Mouse (Mus musculus) hindbrain, postnatal 0 days (tissue): Measurements from ENCODE around the gene Birc5. TPM values are rescaled to one million over a fixed set of nuclear protein-coding genes. Genes with fewer than 3 reads are reported as not detected.

ENCODE experiments used
- ATAC-seq: fragments of 200-750 bp; cut with Nextera tagmentation; 2 replicates; pipeline ENCODE4 v1.8.0; 2017; ENCODE audit warnings: mild to moderate bottlenecking, moderate TSS enrichment, moderate library complexity
- DNase-seq: peaks from one replicate; pipeline ENCODE4 v3.0.0-alpha.2; 2015; ENCODE audit warnings: low spot score
- H3K27ac ChIP-seq: fragments of 300-500 bp; sonication (generic); 2 replicates; pipeline ENCODE4 v1.5.1; 2014; ENCODE audit warnings: mild to moderate bottlenecking
- H3K27me3 ChIP-seq: fragments of 300-500 bp; sonication (generic); 2 replicates; pipeline ENCODE4 v1.6.1; 2014; ENCODE audit warnings: low read length, mixed read lengths; ENCODE audit not compliant: insufficient read depth
- H3K36me3 ChIP-seq: fragments of 300-500 bp; sonication (generic); 2 replicates; pipeline ENCODE4 v1.6.1; 2014; ENCODE audit warnings: low read length, mixed read lengths; ENCODE audit not compliant: insufficient read depth
- H3K4me1 ChIP-seq: fragments of 300-500 bp; sonication (generic); 2 replicates; pipeline ENCODE4 v1.6.1; 2014; ENCODE audit warnings: antibody characterized with exemption, low read length, mixed read lengths; ENCODE audit not compliant: insufficient read depth
- H3K4me2 ChIP-seq: fragments of 300-500 bp; sonication (generic); 2 replicates; pipeline ENCODE4 v1.6.1; 2014; ENCODE audit warnings: low read depth, mild to moderate bottlenecking, low read length, moderate library complexity, mixed read lengths
- H3K4me3 ChIP-seq: fragments of 300-500 bp; sonication (generic); 2 replicates; pipeline ENCODE4 v1.5.1; 2014; ENCODE audit warnings: low read length
- H3K9ac ChIP-seq: fragments of 300-500 bp; sonication (generic); replicated peaks from 2 replicates; pipeline ENCODE4 v1.6.1; 2014; ENCODE audit warnings: mild to moderate bottlenecking, low read length, moderate library complexity, mixed read lengths
- H3K9me3 ChIP-seq: fragments of 300-500 bp; sonication (generic); 2 replicates; pipeline ENCODE4 v1.6.1; 2016; ENCODE audit warnings: low read length, mixed read lengths
- CTCF ChIP-seq: IDR thresholded peaks from 2 replicates; pipeline ENCODE4 v1.5.1; 2016; ENCODE audit warnings: antibody characterized with exemption, control low read depth, low read depth
- WGBS: fragments of 180-500 bp; shearing (Covaris S2); extraction: QIAGEN DNeasy Blood & Tissue Kit; methylation state at CpG from one replicate; pipeline ENCODE4 v1.1.7; 2014; 5-methylcytosine and 5-hydroxymethylcytosine counted together
- polyA plus RNA-seq: library from polyadenylated mRNA; unstranded; fragments of >200 nt; fragmentation: Nextera tagmentation; extraction: Ambion mirVana; gene quantifications from 2 replicates; pipeline ENCODE4 v1.2.1, GENCODE M21; 2015
- total RNA-seq: library from RNA; depleted of rRNA; stranded (reverse); fragments of >200 nt; gene quantifications from 2 replicates; pipeline ENCODE4 v1.2.3, GENCODE M21; 2014

The Birc5 gene
- total and polyA plus RNA-seq, 2 experiments from 2014 or later: 14.6 to 45.3 TPM

DNA sequence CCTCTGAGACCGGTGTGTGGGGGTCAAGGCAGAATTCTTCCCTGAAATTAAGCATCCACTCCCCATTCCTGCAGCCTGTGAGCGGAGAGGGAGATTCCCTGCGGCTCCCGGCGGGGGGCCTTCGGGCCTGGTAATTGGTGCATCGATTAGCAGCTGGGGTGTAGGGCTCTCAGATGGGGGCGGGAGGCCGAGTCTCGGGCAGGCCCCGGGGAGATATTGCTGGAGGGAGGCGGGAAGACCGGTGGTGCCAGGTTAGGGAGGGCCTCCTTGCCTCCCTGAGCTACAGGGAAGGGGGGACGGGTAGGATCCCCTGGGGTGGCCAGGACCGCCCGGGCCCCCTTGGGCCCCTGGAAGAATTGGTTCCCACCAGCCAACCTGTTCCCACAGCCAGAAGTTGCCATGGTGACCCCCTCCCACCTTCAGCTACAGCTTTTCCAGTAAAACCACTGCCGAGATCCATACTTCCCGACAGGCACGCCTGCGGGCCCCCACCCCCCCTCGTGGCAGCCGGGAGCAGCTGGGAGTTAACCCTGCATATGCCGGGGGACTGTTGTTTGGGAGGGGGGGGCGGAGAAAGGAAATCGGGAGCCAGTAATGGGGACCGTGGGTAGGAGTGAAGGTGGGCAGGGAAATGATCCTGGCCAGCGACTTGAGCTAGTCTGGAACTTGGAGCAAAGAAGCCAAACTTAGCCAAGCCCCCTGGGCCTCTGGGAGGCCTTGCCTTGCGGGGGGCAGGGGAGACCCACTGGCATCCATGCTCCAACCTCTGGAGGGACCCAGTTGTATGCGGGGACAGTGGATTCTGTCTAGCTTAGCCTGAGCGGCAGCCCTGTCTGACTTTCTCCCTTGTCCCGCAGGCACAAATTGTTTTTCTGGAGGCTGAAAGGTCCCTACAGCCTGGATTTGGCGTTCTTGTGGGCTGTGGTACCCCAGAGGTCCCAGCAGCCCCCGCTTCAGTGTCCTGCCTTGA is 40.1 kb downstream of the Birc5 start:
- WGBS: 6% methylated on average over 33 of the region's 33 CpGs
- no peaks in the 10 kb centered on the region for H3K36me3 ChIP-seq
- H3K9me3 ChIP-seq: no peaks in the 10 kb centered on the region
- H3K9ac ChIP-seq: peak overlapping the region; percentile 24; the same call in 1 of the 2 replicates
- peak; percentile 48; the same call in 1 of the 2 replicates for ATAC-seq
- H3K27me3 ChIP-seq: peaks cover 4% of the 10 kb centered on the region; the same call in 1 of the 2 replicates
- peak overlapping the region; percentile 11; the same call in 1 of the 2 replicates for H3K4me3 ChIP-seq
- peak overlapping the region; percentile 43 for H3K4me2 ChIP-seq
- H3K4me1 ChIP-seq: peaks cover 23% of the 10 kb centered on the region
- DNase-seq: peak; percentile 53
- no peak overlapping the region for H3K27ac ChIP-seq
- no peak for TF ChIP-seq CTCF

- peaks cover 23% of the 10 kb centered on the region for H3K4me1 ChIP-seq
- peaks cover 4% of the 10 kb centered on the region; the same call in 1 of the 2 replicates for H3K27me3 ChIP-seq
- WGBS: 7% methylated on average over 11 of the region's 11 CpGs
- no peak for TF ChIP-seq CTCF
- H3K9me3 ChIP-seq: no peaks in the 10 kb centered on the region
- no peak overlapping the region for H3K4me3 ChIP-seq
- no peak for ATAC-seq
- H3K36me3 ChIP-seq: no peaks in the 10 kb centered on the region
- DNase-seq: peak; percentile 50
- no peak overlapping the region for H3K27ac ChIP-seq
- no peak overlapping the region; the same call in 1 of the 2 replicates for H3K4me2 ChIP-seq
- H3K9ac ChIP-seq: 0 out of 2 replicates have a peak overlapping the region, but pooled peaks have one; percentile 10
Measured at GRCm38 (mm10) chr11:117889887-117890340, 40.9 kb downstream of the Birc5 start.

DNA sequence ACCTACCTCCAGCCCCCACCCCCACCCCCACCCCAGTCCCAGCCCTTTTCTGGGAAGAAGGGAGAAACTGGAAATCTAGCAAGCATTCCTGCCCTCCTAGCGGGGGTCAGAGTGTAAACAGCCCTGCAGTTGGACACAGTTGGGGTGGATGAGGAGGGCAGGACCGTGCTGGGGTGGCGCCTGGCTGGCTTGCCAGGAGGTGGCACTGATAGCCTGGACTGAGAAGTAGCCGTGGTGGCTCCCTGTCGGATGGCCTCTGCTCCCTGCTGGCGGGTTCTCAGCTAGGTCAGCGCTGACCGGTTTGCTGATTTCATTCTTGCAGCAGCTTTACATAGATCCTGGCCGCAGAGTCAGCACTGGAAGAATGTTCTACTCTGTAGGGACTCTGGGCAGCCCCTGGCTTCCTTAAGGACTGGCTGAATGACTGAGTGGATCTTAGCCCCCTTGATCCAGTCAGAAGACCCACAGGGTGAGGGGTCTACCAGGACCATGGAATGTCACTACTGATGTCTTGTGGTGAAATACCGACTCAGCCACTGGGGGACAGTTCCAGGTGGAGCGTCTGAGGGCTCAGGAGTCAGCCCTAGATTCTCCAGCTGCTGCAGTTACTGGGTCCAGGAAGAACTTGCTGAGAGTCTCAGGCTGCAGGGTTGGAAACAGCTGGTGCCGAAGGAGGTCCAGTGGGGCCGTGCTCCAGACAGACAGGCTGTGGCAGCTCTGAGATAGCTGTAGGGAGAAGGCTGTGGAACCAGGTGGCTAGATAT is 41.6 kb downstream of the Birc5 start:
- Histone ChIP-seq H3K4me1 (peaks cover 23% of the 10 kb centered on the region), H3K4me2 (no peak overlapping the region), H3K27me3 (peaks cover 4% of the 10 kb centered on the region; the same call in 1 of the 2 replicates), H3K4me3 (no peak overlapping the region), H3K9me3 (no peaks in the 10 kb centered on the region), H3K27ac (no peak overlapping the region), H3K36me3 (no peaks in the 10 kb centered on the region), H3K9ac (no peak overlapping the region)
- WGBS: 27% methylated on average over 13 of the region's 13 CpGs
- DNase-seq: peak; percentile 38
- TF ChIP-seq CTCF: peak; percentile 57
- peak; percentile 59; the same call in 1 of the 2 replicates for ATAC-seq

DNA sequence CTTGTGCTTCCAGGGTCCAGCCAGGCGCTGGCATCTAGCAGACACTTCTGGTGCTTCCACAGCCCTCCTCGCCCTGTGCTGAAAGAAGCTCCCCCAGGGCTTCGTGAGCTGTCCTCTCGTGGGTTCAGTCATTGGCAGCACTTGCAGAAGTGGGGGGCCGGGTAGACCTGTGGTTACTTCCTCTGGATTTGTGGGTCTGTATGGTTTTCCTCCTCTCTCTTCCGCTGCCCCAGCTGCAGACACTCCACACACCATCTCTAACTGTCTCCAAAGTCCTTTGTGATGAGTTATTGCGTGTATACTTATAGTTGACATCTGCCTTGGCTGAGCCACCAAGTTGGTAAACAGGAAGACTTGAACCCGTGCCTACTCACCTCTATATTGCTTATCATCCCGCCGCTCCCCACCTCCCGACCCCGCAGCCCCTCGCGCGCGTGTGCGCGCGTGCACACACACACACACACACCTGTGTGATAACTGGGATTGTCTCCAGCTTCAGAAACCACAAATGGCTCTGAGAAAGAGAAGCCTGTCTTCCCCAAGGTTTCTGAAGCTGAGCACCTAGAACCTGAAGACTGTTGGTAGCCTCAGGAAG is 42.6 kb downstream of the Birc5 start:
- WGBS: 92% methylated on average over 19 of the region's 19 CpGs
- H3K36me3 ChIP-seq: no peaks in the 10 kb centered on the region
- H3K9me3 ChIP-seq: no peaks in the 10 kb centered on the region
- H3K4me2 ChIP-seq: no peak overlapping the region
- H3K9ac ChIP-seq: no peak overlapping the region
- peaks cover 4% of the 10 kb centered on the region; the same call in 1 of the 2 replicates for H3K27me3 ChIP-seq
- no peak for DNase-seq
- no peak overlapping the region for H3K27ac ChIP-seq
- no peak for TF ChIP-seq CTCF
- H3K4me1 ChIP-seq: peaks cover 23% of the 10 kb centered on the region
- H3K4me3 ChIP-seq: no peak overlapping the region
- ATAC-seq: no peak

DNA sequence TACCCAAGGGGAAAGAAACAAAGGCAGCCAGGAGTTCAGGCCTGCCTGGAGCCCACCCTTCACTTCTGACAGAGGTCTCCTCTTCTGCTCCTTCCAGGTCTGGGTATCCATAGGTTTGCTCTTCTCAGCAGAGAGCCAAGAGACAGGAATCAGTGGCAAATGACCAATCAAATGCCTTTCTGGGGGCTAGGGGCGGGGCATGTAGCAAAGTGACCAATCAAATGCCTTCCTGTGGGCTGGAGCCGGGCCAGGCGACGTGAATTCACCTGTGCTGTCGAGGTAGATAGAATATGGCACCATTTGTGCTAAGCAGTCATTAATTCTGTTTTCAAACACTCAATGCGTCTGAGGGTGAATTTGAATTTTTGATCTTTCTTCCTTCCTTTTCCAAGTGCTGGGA is 43.1 kb downstream of the Birc5 start:
- Histone ChIP-seq H3K36me3 (no peaks in the 10 kb centered on the region), H3K9ac (no peak overlapping the region), H3K4me1 (peaks cover 23% of the 10 kb centered on the region), H3K4me2 (no peak overlapping the region), H3K9me3 (no peaks in the 10 kb centered on the region), H3K27me3 (peaks cover 4% of the 10 kb centered on the region; the same call in 1 of the 2 replicates), H3K4me3 (no peak overlapping the region), H3K27ac (no peak overlapping the region)
- WGBS: 63% methylated on average over 6 of the region's 6 CpGs
- no peak for TF ChIP-seq CTCF
- DNase-seq (no peak), ATAC-seq (no peak)

DNA sequence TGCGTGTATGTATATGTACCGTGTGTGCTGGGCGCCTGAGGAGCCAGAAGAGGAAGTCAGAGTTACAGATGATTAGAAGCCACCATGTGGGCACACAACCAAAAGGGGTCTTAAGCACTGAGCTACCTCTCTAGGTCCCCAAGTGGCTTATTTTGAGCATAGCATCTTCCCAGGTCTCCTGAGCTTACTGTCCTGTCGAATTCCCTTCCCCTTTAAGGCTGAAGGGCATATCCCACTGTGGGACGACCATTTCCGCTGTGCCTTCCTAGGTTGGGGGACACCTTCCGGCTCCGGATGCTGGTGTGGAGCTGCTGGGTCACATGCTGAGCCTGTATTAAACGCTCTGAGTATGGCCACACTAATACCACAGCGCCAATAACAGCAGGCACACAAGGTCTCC is 45.6 kb downstream of the Birc5 start:
- Histone ChIP-seq H3K4me1 (peaks cover 12% of the 10 kb centered on the region), H3K4me2 (no peak overlapping the region), H3K27me3 (no peaks in the 10 kb centered on the region), H3K9ac (no peak overlapping the region), H3K4me3 (no peak overlapping the region), H3K27ac (no peak overlapping the region), H3K36me3 (no peaks in the 10 kb centered on the region), H3K9me3 (no peaks in the 10 kb centered on the region)
- no peak for DNase-seq
- WGBS: 65% methylated on average over 10 of the region's 10 CpGs
- ATAC-seq: no peak
- TF ChIP-seq CTCF: peak; percentile 12; the same call in 1 of the 2 replicates
